Mouse (Mus musculus): Measurements from ENCODE around the gene Zfp654.
"Not testable (repeated sequence)": the region's sequence is repeated elsewhere in the genome, so short reads cannot be mapped to it uniquely, and the experiment has no call there.

Zfp654 gene

GRCm38 (mm10) chr16:64851563-64852362, at the start of gene Zfp654, which contains the start of gene Cggbp1:
TSS of gene Zfp654 (minus strand) at chr16:64851652.
TSS of gene Cggbp1 (plus strand) at chr16:64851996.
- DNase-seq (ENCODE audit: inconsistent age in 2 of 2, low spot score in 1 of 2) = peak; percentile 100

- peak; percentile 23 to 68 for DNase-seq (ENCODE audit: inconsistent age in 2 of 2, low spot score in 1 of 2)
Measured at GRCm38 (mm10) chr16:64899084-64899483, 47.6 kb upstream of the Zfp654 start.

DNA sequence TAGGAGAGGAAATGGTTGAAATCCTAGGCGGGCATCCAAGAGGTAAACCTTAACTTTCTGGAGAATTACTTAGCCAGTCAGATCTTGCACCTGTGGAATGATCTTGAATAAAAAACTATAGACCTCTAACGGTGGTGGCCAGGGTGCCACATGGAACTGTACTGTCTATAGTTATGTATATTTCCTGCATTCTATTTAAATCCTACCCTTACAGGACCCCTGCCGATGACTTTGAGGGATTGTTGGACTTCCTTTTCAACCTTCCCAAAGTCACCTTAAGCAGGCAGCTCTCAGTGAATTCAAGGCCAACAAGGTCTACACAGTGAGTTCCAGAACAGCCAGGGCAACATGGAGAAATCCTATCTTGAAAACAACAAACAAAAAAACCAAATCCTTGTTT, 38.0 kb upstream of the Zfp654 start:
- DNase-seq (ENCODE audit: inconsistent age in 2 of 2, low spot score in 1 of 2) = no peak

DNA sequence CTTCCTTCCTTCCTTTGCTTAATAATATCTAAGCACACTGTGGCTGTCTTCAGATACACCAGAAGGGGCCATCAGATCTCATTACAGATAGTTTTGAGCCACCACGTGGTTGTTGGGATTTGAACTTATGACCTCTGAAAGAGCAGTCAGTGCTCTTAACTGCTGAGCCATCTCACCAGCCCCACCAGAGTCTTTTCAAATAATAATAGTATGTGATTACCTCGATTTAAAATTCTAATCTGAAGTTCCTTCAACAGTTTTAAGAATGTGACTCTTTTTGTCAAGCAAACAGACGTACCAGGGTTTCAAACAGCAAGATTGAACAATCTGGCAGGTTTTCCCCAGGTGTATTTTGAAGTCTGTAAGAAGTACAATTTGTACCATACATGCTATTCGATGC, 34.1 kb upstream of the Zfp654 start:
- peak; percentile 18 to 38 for DNase-seq (ENCODE audit: inconsistent age in 2 of 2, low spot score in 1 of 2)

DNA sequence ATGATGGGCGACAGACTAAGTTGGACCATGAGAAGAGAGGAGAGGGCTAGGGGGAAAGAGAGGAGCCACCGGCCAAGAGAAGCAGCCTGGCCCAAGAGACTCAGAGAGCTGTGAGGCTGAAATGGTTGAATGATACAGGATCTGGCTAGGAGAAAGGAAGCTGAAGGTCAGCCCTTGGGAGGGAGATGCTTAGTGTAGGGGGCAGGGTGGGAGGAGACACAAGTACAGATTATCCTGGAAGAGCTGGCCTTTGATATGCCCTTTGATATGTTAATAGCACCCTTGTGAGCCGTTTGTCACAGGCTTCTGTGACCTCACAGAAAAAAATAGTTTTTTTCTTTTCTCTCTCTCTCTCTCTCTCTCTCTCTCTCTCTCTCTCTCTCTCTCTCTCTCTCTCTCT, 33.7 kb upstream of the Zfp654 start:
- DNase-seq (ENCODE audit: inconsistent age in 2 of 2, low spot score in 1 of 2) = peak; percentile 74 to 86

GRCm38 (mm10) chr16:64884420-64884838, 33.0 kb upstream of the Zfp654 start:
- DNase-seq (ENCODE audit: inconsistent age in 2 of 2, low spot score in 1 of 2) = peak; percentile 88 to 94

DNA sequence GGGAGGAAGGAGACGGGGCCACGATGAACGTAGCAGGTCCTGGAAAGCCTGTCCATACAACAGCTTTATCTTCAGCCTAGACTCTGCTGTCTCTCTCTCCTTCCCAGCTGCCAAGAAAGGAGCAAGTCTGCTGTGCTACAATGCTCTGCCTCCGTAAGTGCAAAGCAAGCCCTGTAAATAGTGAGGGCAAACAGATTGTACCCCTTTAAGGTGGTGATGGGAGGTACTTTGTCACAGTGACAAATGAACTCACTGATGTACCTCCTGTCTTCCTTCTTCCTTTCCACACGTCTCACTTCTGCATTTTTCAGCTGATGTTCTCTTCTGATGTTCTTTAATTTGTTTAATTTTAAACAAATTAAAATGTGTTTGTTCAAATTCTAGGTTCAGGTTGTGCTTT, 32.4 kb upstream of the Zfp654 start:
- DNase-seq (ENCODE audit: inconsistent age in 2 of 2, low spot score in 1 of 2) = peak; percentile 45 to 81

DNA sequence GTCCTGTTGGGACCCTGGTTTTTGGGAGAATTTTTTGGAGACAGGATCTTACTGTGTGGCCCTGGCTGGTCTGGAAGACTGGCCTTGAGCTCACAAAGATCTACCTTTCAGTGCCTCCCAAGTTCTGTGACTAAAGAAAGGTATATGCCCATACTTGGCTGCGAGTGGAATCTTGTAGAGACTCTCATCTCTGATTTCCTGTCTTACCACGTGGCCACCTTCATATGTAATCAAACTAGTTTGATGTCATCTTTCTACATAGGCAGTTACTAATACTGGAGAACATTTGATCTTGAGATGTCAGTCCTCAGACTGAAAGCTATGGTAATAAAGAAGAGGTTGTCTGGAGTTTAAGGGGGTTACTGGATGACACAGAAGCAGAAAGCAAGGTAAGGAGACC, 30.0 kb upstream of the Zfp654 start:
- DNase-seq (ENCODE audit: inconsistent age in 2 of 2, low spot score in 1 of 2) = no peak

DNA sequence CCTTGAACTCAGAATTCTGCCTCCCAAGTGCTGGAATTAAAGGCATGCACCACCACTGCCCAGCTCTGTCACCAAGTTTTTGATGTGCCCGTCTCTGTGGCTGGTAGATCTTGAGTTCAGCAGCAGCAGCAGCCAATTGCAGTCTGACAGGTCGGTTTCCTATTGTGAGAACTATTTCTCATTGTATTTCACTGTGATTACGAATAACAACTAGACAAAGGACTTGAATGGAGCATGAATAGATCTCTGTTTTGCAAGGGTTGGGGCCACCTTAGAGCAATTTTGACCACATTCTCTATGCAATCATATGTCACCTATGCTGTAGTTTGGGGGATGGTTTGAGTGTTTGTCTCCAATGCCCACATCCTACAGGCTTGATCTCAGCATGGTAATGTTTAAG, 29.5 kb upstream of the Zfp654 start:
- peak; percentile 25 to 60 for DNase-seq (ENCODE audit: inconsistent age in 2 of 2, low spot score in 1 of 2)

GRCm38 (mm10) chr16:64879735-64880134, 28.3 kb upstream of the Zfp654 start:
- no peak for DNase-seq (ENCODE audit: inconsistent age in 2 of 2, low spot score in 1 of 2)

- peak in 1 of 2 experiments; percentile 31 for DNase-seq (ENCODE audit: inconsistent age in 2 of 2, low spot score in 1 of 2)
Measured at GRCm38 (mm10) chr16:64878611-64879132, 27.2 kb upstream of the Zfp654 start.

GRCm38 (mm10) chr16:64877314-64877713, 25.9 kb upstream of the Zfp654 start:
- DNase-seq (ENCODE audit: inconsistent age in 2 of 2, low spot score in 1 of 2) = no peak

GRCm38 (mm10) chr16:64876631-64877265, 25.3 kb upstream of the Zfp654 start:
- no peak for DNase-seq (ENCODE audit: inconsistent age in 2 of 2, low spot score in 1 of 2)

GRCm38 (mm10) chr16:64875822-64876221, 24.4 kb upstream of the Zfp654 start:
- DNase-seq (ENCODE audit: inconsistent age in 2 of 2, low spot score in 1 of 2) = no peak

DNA sequence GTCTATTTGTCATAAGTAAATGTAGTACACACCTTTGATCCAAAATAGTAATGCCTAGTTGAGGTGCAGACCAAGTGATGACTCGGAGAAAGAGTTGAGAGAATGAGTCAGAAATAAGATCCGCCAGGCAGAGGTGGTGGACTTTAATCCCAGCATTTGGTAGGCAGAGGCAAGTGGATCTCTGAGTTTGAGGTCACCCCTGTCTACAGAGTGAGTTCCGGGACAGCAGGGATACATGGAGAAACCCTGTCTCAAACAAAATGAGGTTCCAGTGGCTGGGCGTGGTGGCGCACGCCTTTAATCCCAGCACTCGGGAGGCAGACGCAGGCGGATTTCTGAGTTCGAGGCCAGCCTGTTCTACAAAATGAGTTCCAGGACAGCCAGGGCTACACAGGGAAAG, 23.9 kb upstream of the Zfp654 start:
- no peak for DNase-seq (ENCODE audit: inconsistent age in 2 of 2, low spot score in 1 of 2)

DNA sequence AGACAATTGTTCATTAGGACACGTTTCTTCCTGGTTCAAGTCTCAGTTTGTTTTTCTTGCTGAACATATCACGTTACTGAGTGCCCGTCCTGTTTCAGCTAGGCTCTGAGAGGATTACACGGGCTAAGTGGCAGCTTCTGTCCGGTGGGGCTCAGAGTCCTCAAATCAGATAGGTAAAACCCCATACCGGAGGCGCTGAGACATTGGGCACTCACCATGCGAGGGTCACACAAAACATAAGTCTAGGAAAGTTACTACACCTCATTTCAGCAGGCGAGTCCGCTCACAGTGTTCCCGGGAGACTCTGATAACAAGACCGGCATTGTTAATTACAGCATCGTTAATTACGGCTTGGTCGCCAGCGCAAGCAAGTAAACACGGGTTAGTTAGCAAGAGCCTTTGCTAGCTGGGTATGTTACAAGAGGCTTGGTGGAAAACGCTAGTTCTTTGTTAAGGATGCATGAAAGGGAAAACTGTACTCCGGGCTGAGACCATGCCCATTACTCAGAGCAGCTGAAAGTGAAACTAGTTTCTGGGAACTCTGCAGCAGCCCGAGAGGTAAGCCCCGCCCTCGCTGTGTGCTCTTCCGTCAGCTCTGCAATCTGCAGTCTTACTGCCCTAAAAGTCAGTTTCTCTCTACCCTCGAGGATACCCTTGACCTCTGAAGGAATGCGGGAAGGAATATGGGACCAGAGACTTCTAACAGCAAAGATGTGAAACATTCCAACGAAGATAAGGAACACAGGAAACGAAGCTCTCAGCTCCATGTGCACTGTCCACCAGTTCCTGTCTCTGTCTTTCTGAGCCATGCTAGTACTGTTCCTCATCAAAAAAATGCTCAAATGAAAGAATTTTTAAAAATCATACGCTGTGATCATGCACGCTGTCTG, 22.2 kb upstream of the Zfp654 start:
- peak; percentile 84 to 96 for DNase-seq (ENCODE audit: inconsistent age in 2 of 2, low spot score in 1 of 2)

DNA sequence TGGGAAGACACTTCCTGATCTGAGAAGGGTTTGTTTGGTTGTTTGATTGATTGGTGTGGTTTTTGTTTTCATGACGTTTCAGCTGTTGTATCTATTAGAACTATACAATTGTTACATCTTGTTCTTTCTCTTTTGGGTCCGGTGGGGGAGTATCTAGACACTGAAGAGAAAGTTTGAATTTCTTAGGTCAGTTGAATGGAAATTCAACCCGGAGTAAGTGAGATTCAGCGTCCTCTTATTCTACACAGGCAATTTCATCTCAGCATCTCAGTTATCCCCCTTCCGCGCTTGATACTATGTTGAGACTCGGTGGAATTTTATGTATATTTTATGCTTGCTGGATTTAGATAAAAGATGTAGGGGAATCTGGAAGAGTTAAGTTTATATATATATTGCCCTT, 21.4 kb upstream of the Zfp654 start:
- DNase-seq (ENCODE audit: inconsistent age in 2 of 2, low spot score in 1 of 2) = peak in 1 of 2 experiments; percentile 60

DNA sequence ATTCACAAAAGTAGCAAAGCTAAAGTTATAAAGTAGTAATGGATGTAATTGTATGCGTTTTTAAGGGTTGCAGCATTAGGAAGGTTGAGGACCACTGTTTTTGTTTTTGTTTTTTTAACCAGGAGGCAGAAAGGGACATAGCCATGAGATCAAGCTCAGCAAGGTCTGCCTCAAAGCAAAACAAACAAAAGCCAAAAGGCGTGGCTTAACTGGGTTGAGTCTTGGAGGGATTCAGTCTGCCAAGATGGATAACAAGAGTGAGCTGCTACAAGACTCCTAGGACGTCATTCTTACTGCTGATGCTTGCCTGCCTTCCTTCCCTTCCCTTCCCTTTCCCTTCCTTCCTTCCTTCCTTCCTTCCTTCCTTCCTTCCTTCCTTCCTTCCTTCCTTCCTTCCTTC, 20.8 kb upstream of the Zfp654 start:
- DNase-seq (ENCODE audit: inconsistent age in 2 of 2, low spot score in 1 of 2) = peak; percentile 36 to 72

DNA sequence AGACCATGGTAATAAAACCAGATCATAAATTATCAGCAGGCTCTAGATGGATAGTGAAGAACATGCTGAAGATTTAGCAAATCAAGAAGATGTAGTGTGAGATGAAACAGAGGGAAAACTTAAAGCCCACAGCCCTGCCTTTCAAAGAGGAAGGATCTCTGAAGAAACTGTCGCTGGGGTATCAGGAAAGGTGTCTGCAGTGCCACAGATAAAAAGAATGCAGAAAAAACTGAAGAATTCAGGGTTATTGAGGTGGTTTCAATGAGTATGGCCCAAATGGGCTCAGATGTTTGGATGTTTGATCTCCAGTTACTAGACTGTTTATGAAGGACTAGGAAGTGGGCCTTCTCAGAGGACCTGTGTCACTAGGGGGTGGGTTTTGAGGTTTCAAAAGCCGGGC, 18.2 kb upstream of the Zfp654 start:
- DNase-seq (ENCODE audit: inconsistent age in 2 of 2, low spot score in 1 of 2) = no peak

- DNase-seq (ENCODE audit: inconsistent age in 2 of 2, low spot score in 1 of 2) = no peak
Measured at GRCm38 (mm10) chr16:64868613-64869012, 17.2 kb upstream of the Zfp654 start.

- not testable (repeated sequence) for DNase-seq (ENCODE audit: inconsistent age in 2 of 2, low spot score in 1 of 2)
Measured at GRCm38 (mm10) chr16:64865841-64866240, 14.4 kb upstream of the Zfp654 start.
